Mouse (Mus musculus): ENCODE measurements around the gene Znrf1.
"Not testable (repeated sequence)": the region's sequence is repeated elsewhere in the genome, so short reads cannot be mapped to it uniquely, and the experiment has no call there.

Znrf1 gene

GRCm38 (mm10) chr8:111536031-111536977 is at the start of gene Znrf1:
TSS of gene Znrf1 (plus strand) at chr8:111536097.
- DNase-seq (ENCODE audit: low spot score), result peak; percentile 67

GRCm38 (mm10) chr8:111490034-111490591 is 45.8 kb upstream of the Znrf1 start:
- DNase-seq (ENCODE audit: low spot score), result no peak

- no peak for DNase-seq (ENCODE audit: low spot score)
Observed at GRCm38 (mm10) chr8:111491191-111491590, 44.7 kb upstream of the Znrf1 start.

GRCm38 (mm10) chr8:111492508-111492907 is 43.4 kb upstream of the Znrf1 start:
- no peak for DNase-seq (ENCODE audit: low spot score)

- no peak for DNase-seq (ENCODE audit: low spot score)
Observed at GRCm38 (mm10) chr8:111493176-111493575, 42.7 kb upstream of the Znrf1 start.

- no peak for DNase-seq (ENCODE audit: low spot score)
Observed at GRCm38 (mm10) chr8:111496326-111496725, 39.6 kb upstream of the Znrf1 start.

- not testable (repeated sequence) for DNase-seq (ENCODE audit: low spot score)
Observed at GRCm38 (mm10) chr8:111498249-111498648, 37.6 kb upstream of the Znrf1 start.

GRCm38 (mm10) chr8:111501724-111502464 is 34.0 kb upstream of the Znrf1 start:
- no peak for DNase-seq (ENCODE audit: low spot score)

- DNase-seq (ENCODE audit: low spot score), result no peak
Observed at GRCm38 (mm10) chr8:111508566-111508965, 27.3 kb upstream of the Znrf1 start.

- DNase-seq (ENCODE audit: low spot score), result no peak
Observed at GRCm38 (mm10) chr8:111509278-111509677, 26.6 kb upstream of the Znrf1 start.

- no peak for DNase-seq (ENCODE audit: low spot score)
Observed at GRCm38 (mm10) chr8:111510401-111510800, 25.5 kb upstream of the Znrf1 start.

GRCm38 (mm10) chr8:111512941-111513340 is 23.0 kb upstream of the Znrf1 start:
- no peak for DNase-seq (ENCODE audit: low spot score)

- DNase-seq (ENCODE audit: low spot score), result no peak
Observed at GRCm38 (mm10) chr8:111513446-111513845, 22.5 kb upstream of the Znrf1 start.

- DNase-seq (ENCODE audit: low spot score), result no peak
Observed at GRCm38 (mm10) chr8:111516451-111517035, 19.4 kb upstream of the Znrf1 start.

- no peak for DNase-seq (ENCODE audit: low spot score)
Observed at GRCm38 (mm10) chr8:111517466-111517865, 18.4 kb upstream of the Znrf1 start.

- DNase-seq (ENCODE audit: low spot score), result peak; percentile 78
Observed at GRCm38 (mm10) chr8:111521713-111522429, 14.0 kb upstream of the Znrf1 start, which contains the start of gene Wdr59. TSS of gene Wdr59 (minus strand) at chr8:111522092.

GRCm38 (mm10) chr8:111526403-111527024 is 9.4 kb upstream of the Znrf1 start:
- no peak for DNase-seq (ENCODE audit: low spot score)

- DNase-seq (ENCODE audit: low spot score), result no peak
Observed at GRCm38 (mm10) chr8:111527149-111527548, 8.7 kb upstream of the Znrf1 start.

GRCm38 (mm10) chr8:111528071-111528470 is 7.8 kb upstream of the Znrf1 start:
- DNase-seq (ENCODE audit: low spot score), result no peak

GRCm38 (mm10) chr8:111531191-111531590 is 4.7 kb upstream of the Znrf1 start:
- no peak for DNase-seq (ENCODE audit: low spot score)

GRCm38 (mm10) chr8:111531621-111532020 is 4.3 kb upstream of the Znrf1 start:
- no peak for DNase-seq (ENCODE audit: low spot score)
